Comparison of ENCODE assay signal across 8 mouse cellular contexts in the genomic region with DNA sequence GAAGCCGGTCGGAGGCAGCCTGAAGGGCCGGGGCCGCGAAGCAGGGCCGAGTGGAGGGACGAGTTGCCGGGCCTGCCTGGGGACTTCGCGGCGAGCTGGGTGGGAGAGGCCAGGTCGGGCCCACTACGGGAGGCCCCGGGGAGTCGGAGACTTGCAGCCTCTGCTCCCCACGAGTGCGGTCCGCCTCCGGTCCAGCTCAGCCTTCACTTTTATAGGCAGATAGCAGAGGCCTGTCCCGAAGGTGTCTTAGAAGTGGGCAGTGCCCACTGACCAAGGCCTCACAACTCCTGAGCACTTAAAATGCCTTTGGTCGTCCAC. TPM values are rescaled to one million over a fixed set of nuclear protein-coding genes. Genes with fewer than 3 reads are reported as not detected.
DNase-seq lines count a peak whose midpoint lies in the region; ATAC-seq and TF ChIP-seq lines count a peak whose summit lies in the region.

No protein-coding gene starts in this region.

- H3K36me3 ChIP-seq in lung, embryonic 14.5 days (ENCODE audit: insufficient read depth) = peaks cover 34% of the 10 kb centered on the region
- H3K36me3 ChIP-seq in embryonic facial prominence, embryonic 13.5 days = peaks cover 31% of the 10 kb centered on the region
- peaks cover 30% of the 10 kb centered on the region for H3K36me3 ChIP-seq in intestine, embryonic 14.5 days (ENCODE audit: control insufficient read depth, insufficient read depth, low read length)
- peaks cover 29% of the 10 kb centered on the region for H3K36me3 ChIP-seq in neural tube, embryonic 12.5 days

- peak overlapping the region; percentile 86 for H3K27ac ChIP-seq in lung, embryonic 14.5 days (ENCODE audit: low read depth)
- H3K27ac ChIP-seq in embryonic facial prominence, embryonic 13.5 days = peak overlapping the region; percentile 80
- H3K27ac ChIP-seq in intestine, embryonic 14.5 days (ENCODE audit: low read depth) = peak overlapping the region; percentile 60; the same call in 1 of the 2 replicates
- H3K27ac ChIP-seq in neural tube, embryonic 12.5 days = peak overlapping the region; percentile 46; the same call in 1 of the 2 replicates

- peak; percentile 76 for ATAC-seq in lung, embryonic 14.5 days (ENCODE audit: insufficient read depth)
- peak; percentile 69; the same call in 1 of the 2 replicates for ATAC-seq in embryonic facial prominence, embryonic 13.5 days (ENCODE audit: insufficient number of reproducible peaks, insufficient read depth, low FRiP score, low TSS enrichment, low read depth)
- peak; percentile 77; the same call in 1 of the 2 replicates for ATAC-seq in intestine, embryonic 14.5 days (replicated peaks; ENCODE audit: low FRiP score, low TSS enrichment, low read depth)
- ATAC-seq in neural tube, embryonic 12.5 days (ENCODE audit: low FRiP score, low read depth) = peak; percentile 81

- no peak for TF ChIP-seq CTCF in lung, embryonic 14.5 days (IDR thresholded peaks at IDR 0.05; ENCODE audit: low read depth)

- WGBS in lung, embryonic 14.5 days = under 1% methylated on average over 21 of the region's 21 CpGs
- WGBS in embryonic facial prominence, embryonic 13.5 days = 0% methylated on average over 21 of the region's 21 CpGs
- under 1% methylated on average over 21 of the region's 21 CpGs for WGBS in intestine, embryonic 14.5 days
- under 1% methylated on average over 21 of the region's 21 CpGs for WGBS in neural tube, embryonic 12.5 days

- peaks cover 12% of the 10 kb centered on the region for H3K4me1 ChIP-seq in lung, embryonic 14.5 days (ENCODE audit: insufficient read depth)
- peaks cover 38% of the 10 kb centered on the region for H3K4me1 ChIP-seq in embryonic facial prominence, embryonic 13.5 days
- peaks cover 11% of the 10 kb centered on the region for H3K4me1 ChIP-seq in intestine, embryonic 14.5 days (replicated peaks; ENCODE audit: control insufficient read depth, insufficient read depth, low read length)
- H3K4me1 ChIP-seq in neural tube, embryonic 12.5 days = peaks cover 22% of the 10 kb centered on the region

- peak overlapping the region; percentile 91 for H3K4me2 ChIP-seq in lung, embryonic 14.5 days
- peak overlapping the region; percentile 83 for H3K4me2 ChIP-seq in embryonic facial prominence, embryonic 13.5 days
- peak overlapping the region; percentile 75 for H3K4me2 ChIP-seq in intestine, embryonic 14.5 days (ENCODE audit: low read length)
- peak overlapping the region; percentile 77 for H3K4me2 ChIP-seq in neural tube, embryonic 12.5 days (replicated peaks)

- no peaks in the 10 kb centered on the region for H3K9me3 ChIP-seq in lung, embryonic 14.5 days (ENCODE audit: low read depth, low read length)
- no peaks in the 10 kb centered on the region for H3K9me3 ChIP-seq in embryonic facial prominence, embryonic 13.5 days
- no peaks in the 10 kb centered on the region for H3K9me3 ChIP-seq in intestine, embryonic 14.5 days (ENCODE audit: control insufficient read depth, low read length)
- H3K9me3 ChIP-seq in neural tube, embryonic 12.5 days = no peaks in the 10 kb centered on the region

- peak overlapping the region; percentile 95 for H3K4me3 ChIP-seq in lung, embryonic 14.5 days (ENCODE audit: low read depth, low read length)
- H3K4me3 ChIP-seq in embryonic facial prominence, embryonic 13.5 days = peak overlapping the region; percentile 94
- peak overlapping the region; percentile 68 for H3K4me3 ChIP-seq in intestine, embryonic 14.5 days (ENCODE audit: low read depth, low read length)
- H3K4me3 ChIP-seq in neural tube, embryonic 12.5 days = peak overlapping the region; percentile 90

- peak overlapping the region; percentile 93 for H3K9ac ChIP-seq in lung, embryonic 14.5 days
- H3K9ac ChIP-seq in embryonic facial prominence, embryonic 13.5 days = peak overlapping the region; percentile 95
- peak overlapping the region; percentile 89 for H3K9ac ChIP-seq in intestine, embryonic 14.5 days (ENCODE audit: low read length)
- H3K9ac ChIP-seq in neural tube, embryonic 12.5 days = peak overlapping the region; percentile 86

- peak; percentile 46 for DNase-seq in lung, embryonic 14.5 days
- DNase-seq in lung, postnatal 25 days (ENCODE audit: low spot score) = no peak
- no peak for DNase-seq in intestine, embryonic 14.5 days (ENCODE audit: low spot score)
- DNase-seq in ovary, postnatal 36 days (ENCODE audit: low spot score) = no peak
- no peak for DNase-seq in thymus, postnatal 0 days (ENCODE audit: low spot score)
- no peak for DNase-seq in adrenal gland, adult 8-10 months

- no peaks in the 10 kb centered on the region for H3K27me3 ChIP-seq in lung, embryonic 14.5 days (ENCODE audit: insufficient read depth, low read length)
- H3K27me3 ChIP-seq in embryonic facial prominence, embryonic 13.5 days = no peaks in the 10 kb centered on the region
- H3K27me3 ChIP-seq in intestine, embryonic 14.5 days (replicated peaks; ENCODE audit: control insufficient read depth, insufficient read depth, low read length) = no peaks in the 10 kb centered on the region
- H3K27me3 ChIP-seq in neural tube, embryonic 12.5 days (replicated peaks) = no peaks in the 10 kb centered on the region

RNA-seq across cellular contexts. Expression of gene Pdia6, which starts 0.3 kb away (rescaled TPM):
- polyA plus RNA-seq in lung, embryonic 14.5 days (2014; fragmentation: Nextera tagmentation; extraction: Ambion mirVana) = 676 and 706 TPM in 2 replicates
- polyA plus RNA-seq in embryonic facial prominence, embryonic 13.5 days (2015; fragmentation: Nextera tagmentation; extraction: Ambion mirVana) = 591 and 658 TPM in 2 replicates
- 525 and 533 TPM in 2 replicates for polyA plus RNA-seq in intestine, embryonic 14.5 days (2014; fragmentation: Nextera tagmentation; extraction: Ambion mirVana)
- 456 and 462 TPM in 2 replicates for polyA plus RNA-seq in neural tube, embryonic 12.5 days (2016; fragmentation: Nextera tagmentation; extraction: Ambion mirVana)
- 181 and 236 TPM in 2 replicates for polyA plus RNA-seq in thymus, postnatal 0 days (2015; fragmentation: Nextera tagmentation; extraction: Ambion mirVana)
- total RNA-seq in adrenal gland, adult 8-10 months (2022) = 100 to 1,000 TPM; 165 to 203 (median 180) TPM
